Mouse (Mus musculus) intestine, embryonic 14.5 days (tissue): Measurements from ENCODE around the gene Wfdc2. TPM values are rescaled to one million over a fixed set of nuclear protein-coding genes. Genes with fewer than 3 reads are reported as not detected.
"Not testable (repeated sequence)": the region's sequence is repeated elsewhere in the genome, so short reads cannot be mapped to it uniquely, and the experiment has no call there.

ENCODE experiments used
- ATAC-seq: fragments of 200-750 bp; cut with Nextera tagmentation; replicated peaks from 2 replicates; pipeline ENCODE4 v1.8.0; 2017; ENCODE audit warnings: low read depth, moderate number of reproducible peaks, moderate TSS enrichment, moderate library complexity; ENCODE audit not compliant: low FRiP score, low TSS enrichment
- DNase-seq: peaks from one replicate; pipeline ENCODE4 v3.0.0-alpha.2; 2018; ENCODE audit warnings: low spot score
- H3K27ac ChIP-seq: fragments of 300-500 bp; sonication (generic); 2 replicates; pipeline ENCODE4 v1.5.1; 2014; ENCODE audit warnings: low read depth, mild to moderate bottlenecking, control low read depth
- H3K27me3 ChIP-seq: fragments of 300-500 bp; sonication (generic); replicated peaks from 2 replicates; pipeline ENCODE4 v1.6.1; 2014; ENCODE audit warnings: low read length, control low read depth; ENCODE audit not compliant: control insufficient read depth, insufficient read depth
- H3K36me3 ChIP-seq: fragments of 300-500 bp; sonication (generic); 2 replicates; pipeline ENCODE4 v1.6.1; 2014; ENCODE audit warnings: low read length, control low read depth; ENCODE audit not compliant: control insufficient read depth, insufficient read depth
- H3K4me1 ChIP-seq: fragments of 300-500 bp; sonication (generic); replicated peaks from 2 replicates; pipeline ENCODE4 v1.6.1; 2014; ENCODE audit warnings: low read length, control low read depth, mixed read lengths; ENCODE audit not compliant: control insufficient read depth, insufficient read depth
- H3K4me2 ChIP-seq: fragments of 300-500 bp; sonication (generic); 2 replicates; pipeline ENCODE4 v1.6.1; 2014; ENCODE audit warnings: low read length
- H3K4me3 ChIP-seq: fragments of 300-500 bp; sonication (generic); 2 replicates; pipeline ENCODE4 v1.5.1; 2014; ENCODE audit warnings: low read depth, low read length, control low read depth, mixed read lengths
- H3K9ac ChIP-seq: fragments of 300-500 bp; sonication (generic); 2 replicates; pipeline ENCODE4 v1.6.1; 2014; ENCODE audit warnings: mild to moderate bottlenecking, low read length
- H3K9me3 ChIP-seq: fragments of 300-500 bp; sonication (generic); 2 replicates; pipeline ENCODE4 v1.6.1; 2016; ENCODE audit warnings: low read length, control low read depth; ENCODE audit not compliant: control insufficient read depth
- WGBS: fragments of 180-500 bp; shearing (Covaris S2); extraction: QIAGEN DNeasy Blood & Tissue Kit; methylation state at CpG from one replicate; pipeline ENCODE4 v1.1.7; 2014; 5-methylcytosine and 5-hydroxymethylcytosine counted together
- polyA plus RNA-seq: library from polyadenylated mRNA; unstranded; fragments of >200 nt; fragmentation: Nextera tagmentation; extraction: Ambion mirVana; gene quantifications from 2 replicates; pipeline ENCODE4 v1.2.1, GENCODE M21; 2014

The Wfdc2 gene
- polyA plus RNA-seq, 1 experiment from 2014 or later = 79.5 TPM

DNA sequence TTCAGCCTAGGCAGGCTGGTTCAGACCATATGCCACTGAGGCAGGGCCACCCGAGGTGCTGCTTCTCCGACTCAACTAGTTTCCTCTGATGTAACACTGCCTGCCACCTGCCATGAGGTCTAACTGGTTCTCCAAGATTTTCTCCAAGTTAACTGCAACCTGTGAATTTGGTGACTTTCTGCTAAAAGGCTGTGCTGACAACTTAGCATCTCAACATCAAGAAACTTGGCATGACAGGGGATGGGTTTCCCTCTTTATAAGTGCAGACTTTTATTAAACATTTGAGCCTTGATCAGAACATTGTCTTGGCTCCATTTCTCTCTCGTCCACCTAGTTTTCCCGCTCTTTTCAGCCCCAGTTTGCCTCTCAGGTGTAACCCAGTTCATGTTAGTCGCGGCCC lies 11.1 kb downstream of the Wfdc2 start, which contains the start of gene Spint3:
Gene Spint3 (minus strand): TSS at position 101 of the 400 bp plus-strand sequence.
- not testable (repeated sequence) for H3K9ac ChIP-seq, H3K36me3 ChIP-seq, H3K4me2 ChIP-seq, H3K4me3 ChIP-seq, H3K27ac ChIP-seq, H3K4me1 ChIP-seq, H3K9me3 ChIP-seq, ATAC-seq, DNase-seq, H3K27me3 ChIP-seq
- WGBS = 79% methylated on average over 6 of the region's 6 CpGs

DNA sequence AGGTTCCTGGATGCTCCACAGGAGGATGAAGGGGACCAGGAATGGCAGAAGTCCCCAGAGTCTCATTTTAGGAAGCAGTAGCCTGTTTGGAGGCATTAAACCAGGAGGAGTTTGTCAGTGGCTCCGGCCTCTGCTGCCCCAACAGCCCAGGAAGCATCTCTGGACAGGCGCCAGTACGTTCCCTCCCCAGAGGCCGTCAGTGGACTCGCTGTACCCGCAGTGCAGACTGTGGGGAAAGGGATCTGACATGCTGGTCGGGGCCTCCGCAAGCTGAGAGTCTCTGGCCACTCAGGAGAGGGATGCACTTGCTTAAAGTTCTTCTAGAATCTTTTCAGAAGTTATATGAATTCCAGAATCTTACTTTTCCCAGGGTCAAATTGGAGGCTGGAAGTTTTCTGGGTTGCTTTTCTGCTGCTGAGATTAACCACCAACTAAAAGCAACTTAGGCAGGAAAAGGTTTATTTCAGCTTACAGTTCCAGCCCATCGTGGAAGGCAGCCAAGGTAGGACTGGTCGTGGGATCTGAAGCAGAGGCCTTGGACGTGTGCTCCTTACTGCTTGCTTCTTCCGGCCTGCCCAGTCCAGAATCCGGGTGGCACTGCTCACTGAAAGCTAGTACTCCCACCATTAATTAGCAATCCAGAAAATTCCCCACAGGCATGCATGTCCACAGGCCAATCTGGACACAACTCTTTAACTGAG lies 23.0 kb downstream of the Wfdc2 start, which contains the start of gene Wfdc6a:
Gene Wfdc6a (minus strand): TSS at position 423 of the 701 bp plus-strand sequence.
- not testable (repeated sequence) for H3K9me3 ChIP-seq, H3K4me2 ChIP-seq, ATAC-seq, H3K4me1 ChIP-seq, DNase-seq, H3K9ac ChIP-seq, H3K36me3 ChIP-seq, H3K4me3 ChIP-seq, H3K27me3 ChIP-seq
- H3K27ac ChIP-seq = peak within 1 kb of the TSS; percentile 38; the same call in 1 of the 2 replicates
- 42% methylated on average over 13 of the region's 13 CpGs for WGBS

DNA sequence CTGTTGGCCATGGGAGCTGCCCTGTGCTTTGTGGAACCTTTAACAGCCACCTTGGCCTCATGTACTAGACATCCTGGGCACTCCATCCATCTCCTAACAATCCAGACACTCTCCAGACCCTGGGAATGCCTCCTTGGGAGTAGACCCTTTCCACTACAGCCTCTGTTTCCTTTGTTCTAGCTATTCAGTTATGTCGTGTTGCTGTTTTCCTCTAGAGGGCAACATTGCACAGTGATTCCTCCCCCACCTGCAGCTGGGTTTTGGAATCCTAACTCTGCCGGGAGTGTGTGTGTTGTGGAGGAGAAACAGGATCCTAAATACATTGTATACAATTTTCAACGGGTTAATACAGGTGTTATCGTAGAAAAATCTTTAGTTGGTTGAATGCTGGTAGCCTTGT lies 29.8 kb downstream of the Wfdc2 start:
- Histone ChIP-seq H3K36me3 (no peaks in the 10 kb centered on the region), H3K4me1 (no peaks in the 10 kb centered on the region), H3K9me3 (no peaks in the 10 kb centered on the region), H3K27ac (no peak overlapping the region), H3K9ac (no peak overlapping the region), H3K4me3 (no peak overlapping the region), H3K4me2 (no peak overlapping the region), H3K27me3 (no peaks in the 10 kb centered on the region)
- DNase-seq = peak; percentile 59
- WGBS = 8% methylated on average over 4 of the region's 4 CpGs
- ATAC-seq = peak; percentile 32; the same call in 1 of the 2 replicates

DNA sequence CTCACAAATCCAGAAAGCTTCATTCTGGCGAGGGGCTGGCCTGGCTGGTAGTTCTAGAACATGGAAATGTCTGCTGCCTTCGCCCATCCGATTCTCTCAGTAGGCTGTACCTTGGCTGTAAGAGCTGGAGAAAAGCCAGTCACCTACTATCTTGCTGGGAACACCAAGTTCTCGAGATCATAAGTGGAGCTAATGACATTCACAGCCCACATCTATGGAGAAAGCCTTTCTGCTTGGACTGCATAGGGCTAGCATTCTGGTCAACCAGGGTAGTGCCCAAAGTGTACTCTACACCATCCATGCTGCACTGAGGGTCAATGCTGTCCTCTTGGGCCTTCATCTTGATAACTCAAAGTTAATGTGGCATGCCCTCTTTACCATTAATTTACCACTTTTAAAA lies 31.3 kb downstream of the Wfdc2 start, which contains the start of gene Eppin:
Gene Eppin (minus strand): TSS at position 101 of the 400 bp plus-strand sequence.
- WGBS = 84% methylated on average over 4 of the region's 4 CpGs
- Histone ChIP-seq H3K4me2 (no peak within 1 kb of the TSS), H3K27me3 (no peaks in the 10 kb centered on the region), H3K9me3 (no peaks in the 10 kb centered on the region), H3K9ac (no peak within 1 kb of the TSS), H3K4me1 (no peaks in the 10 kb centered on the region), H3K4me3 (no peak within 1 kb of the TSS), H3K27ac (no peak within 1 kb of the TSS), H3K36me3 (no peaks in the 10 kb centered on the region)
- DNase-seq (no peak), ATAC-seq (no peak)

DNA sequence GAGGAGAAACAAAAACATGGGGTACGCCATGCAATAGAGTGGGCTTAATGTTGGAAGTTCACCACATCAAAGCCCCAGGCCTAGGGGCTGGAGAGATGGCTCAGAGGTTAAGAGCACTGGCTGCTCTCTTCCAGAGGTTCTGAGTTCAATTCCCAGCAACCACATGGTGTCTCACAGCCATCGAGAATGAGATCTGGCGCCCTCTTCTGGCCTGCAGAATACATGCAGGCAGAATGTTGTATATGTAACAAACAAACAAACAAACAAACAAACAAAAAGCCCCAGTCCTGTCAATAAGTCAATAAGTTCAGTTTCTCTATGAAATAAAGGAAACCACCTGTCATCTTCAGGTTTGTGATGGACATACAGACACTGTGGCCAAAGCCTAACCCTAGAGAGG lies 38.0 kb downstream of the Wfdc2 start:
- H3K27ac ChIP-seq = no peak overlapping the region
- no peaks in the 10 kb centered on the region for H3K4me1 ChIP-seq
- H3K27me3 ChIP-seq = no peaks in the 10 kb centered on the region
- ATAC-seq = no peak
- H3K9me3 ChIP-seq = no peaks in the 10 kb centered on the region
- no peak overlapping the region for H3K4me3 ChIP-seq
- DNase-seq = no peak
- 70% methylated on average over 3 of the region's 3 CpGs for WGBS
- no peak overlapping the region for H3K9ac ChIP-seq
- H3K36me3 ChIP-seq = no peaks in the 10 kb centered on the region
- no peak overlapping the region for H3K4me2 ChIP-seq

DNA sequence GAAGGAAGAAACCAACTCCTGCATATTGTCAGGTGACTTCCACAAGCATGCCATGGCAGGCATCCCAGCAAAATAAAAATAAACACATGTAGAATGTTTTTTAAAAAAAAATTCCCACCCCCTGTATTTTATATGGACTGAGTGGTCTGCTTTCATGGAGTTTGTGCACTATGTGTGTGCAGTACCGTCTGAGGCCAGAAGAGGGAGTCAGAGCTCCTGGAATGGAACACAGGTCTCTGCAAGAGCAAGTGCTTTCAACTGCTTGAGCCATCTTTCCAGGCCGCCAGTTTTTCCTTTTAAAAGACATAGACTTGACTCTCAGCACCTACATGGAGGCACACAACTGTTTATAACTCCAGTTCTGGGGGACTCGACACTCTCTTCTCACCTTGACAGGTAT lies 41.3 kb downstream of the Wfdc2 start:
- Histone ChIP-seq H3K9me3 (no peaks in the 10 kb centered on the region), H3K27me3 (no peaks in the 10 kb centered on the region), H3K4me2 (no peak overlapping the region), H3K4me1 (no peaks in the 10 kb centered on the region), H3K4me3 (no peak overlapping the region), H3K9ac (no peak overlapping the region), H3K36me3 (no peaks in the 10 kb centered on the region), H3K27ac (no peak overlapping the region)
- no peak for ATAC-seq
- DNase-seq = no peak
- 93% methylated on average over 3 of the region's 3 CpGs for WGBS

DNA sequence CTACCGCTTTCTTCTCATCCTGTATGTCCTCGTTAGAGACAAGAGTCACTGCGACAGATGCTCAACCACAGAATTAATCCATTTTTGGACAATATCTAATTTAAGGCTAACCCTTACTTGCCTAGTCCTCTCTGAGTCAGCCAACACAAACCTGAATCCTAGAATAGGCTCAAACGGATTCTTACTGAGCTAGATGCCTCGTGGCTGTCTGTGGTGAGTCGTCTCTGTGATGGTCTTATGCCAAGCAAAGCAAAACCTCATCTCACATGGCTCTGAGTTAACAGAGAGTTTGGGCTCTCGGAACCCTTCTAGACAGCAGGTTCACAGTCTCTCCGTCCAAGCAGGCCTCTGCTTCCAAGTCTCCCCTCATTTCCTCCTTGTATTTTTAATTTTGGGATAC lies 42.2 kb downstream of the Wfdc2 start:
- no peaks in the 10 kb centered on the region for H3K36me3 ChIP-seq
- no peak overlapping the region for H3K9ac ChIP-seq
- H3K27me3 ChIP-seq = no peaks in the 10 kb centered on the region
- ATAC-seq = no peak
- no peak overlapping the region for H3K27ac ChIP-seq
- no peak overlapping the region for H3K4me2 ChIP-seq
- DNase-seq = no peak
- no peaks in the 10 kb centered on the region for H3K4me1 ChIP-seq
- WGBS = 88% methylated on average over 8 of the region's 8 CpGs
- no peak overlapping the region for H3K4me3 ChIP-seq
- H3K9me3 ChIP-seq = no peaks in the 10 kb centered on the region

DNA sequence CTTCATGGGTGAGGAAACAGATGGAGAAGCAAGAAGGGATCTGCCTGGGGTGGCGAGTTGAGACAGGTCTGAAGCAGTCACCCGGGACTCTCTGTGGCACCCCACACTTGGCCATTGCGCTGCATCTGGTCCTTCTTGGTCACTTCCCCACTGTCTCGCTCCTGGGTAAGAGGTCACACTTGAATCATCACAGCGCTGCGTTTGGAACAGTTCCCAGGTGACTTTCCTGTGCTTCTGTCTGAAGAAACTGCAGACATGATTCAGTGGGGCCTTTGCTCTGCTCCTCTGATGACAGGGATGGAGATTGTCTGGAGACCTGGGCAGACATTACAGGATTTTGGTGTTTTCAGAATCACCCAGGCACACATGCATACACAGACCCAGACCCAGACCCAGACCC lies 46.6 kb downstream of the Wfdc2 start:
- 78% methylated on average over 6 of the region's 6 CpGs for WGBS
- no peaks in the 10 kb centered on the region for H3K9me3 ChIP-seq
- H3K36me3 ChIP-seq = no peaks in the 10 kb centered on the region
- no peak for DNase-seq
- H3K27ac ChIP-seq = no peak overlapping the region
- H3K4me3 ChIP-seq = no peak overlapping the region
- no peak overlapping the region for H3K9ac ChIP-seq
- no peak overlapping the region for H3K4me2 ChIP-seq
- no peaks in the 10 kb centered on the region for H3K4me1 ChIP-seq
- no peaks in the 10 kb centered on the region for H3K27me3 ChIP-seq
- ATAC-seq = no peak

DNA sequence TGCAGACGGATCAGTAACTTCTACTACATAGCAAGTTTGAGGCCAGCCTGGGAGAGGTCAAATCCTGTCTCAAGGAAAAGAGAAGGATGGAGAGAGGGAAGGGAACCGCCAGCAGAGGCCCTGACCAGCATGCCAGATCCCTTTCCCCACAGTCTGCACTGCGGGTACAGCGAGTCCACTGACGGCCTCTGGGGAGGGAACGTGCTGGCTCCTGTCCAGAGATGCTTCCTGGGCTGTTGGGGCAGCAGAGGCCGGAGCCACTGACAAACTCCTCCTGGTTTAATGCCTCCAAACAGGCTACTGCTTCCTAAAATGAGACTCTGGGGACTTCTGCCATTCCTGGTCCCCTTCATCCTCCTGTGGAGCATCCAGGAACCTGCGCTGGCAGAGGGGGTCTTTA lies 51.3 kb downstream of the Wfdc2 start, which contains the start of the genes Wfdc6b and Wfdc8:
Gene Wfdc6b (plus strand): TSS at position 52 of the 400 bp plus-strand sequence.
Gene Wfdc8 (minus strand): TSS at position 156 of the 400 bp plus-strand sequence.
- H3K4me3 ChIP-seq, H3K9me3 ChIP-seq, H3K36me3 ChIP-seq, DNase-seq, H3K27me3 ChIP-seq, H3K9ac ChIP-seq, ATAC-seq, H3K4me2 ChIP-seq, H3K27ac ChIP-seq, H3K4me1 ChIP-seq: not testable (repeated sequence)
- WGBS = 45% methylated on average over 8 of the region's 8 CpGs
